9 mouse cellular contexts compared by ENCODE assay signal in genomic region chrX:49493739-49494449, GRCm38 (mm10). TPM values are rescaled to one million over a fixed set of nuclear protein-coding genes. Genes with fewer than 3 reads are reported as not detected.
DNase-seq lines count a peak whose midpoint lies in the region; ATAC-seq and TF ChIP-seq lines count a peak whose summit lies in the region.
"Had no signal": no experiment of that assay in that cellular context is flagged by ENCODE, and none has a peak within 500 bp of the region (broad histone marks: within the 10 kb centered on the region; RNA-seq: fewer than 3 reads in every experiment).

No protein-coding gene starts in this region.

- peak overlapping the region; percentile 59 for H3K4me2 ChIP-seq in kidney, embryonic 15.5 days
- peak overlapping the region; percentile 54 for H3K4me2 ChIP-seq in embryonic facial prominence, embryonic 14.5 days (ENCODE audit: low read depth, low read length)
- peak overlapping the region; percentile 37 for H3K4me2 ChIP-seq in intestine, postnatal 0 days (replicated peaks; ENCODE audit: low read depth)
- peak overlapping the region; percentile 53 for H3K4me2 ChIP-seq in neural tube, embryonic 11.5 days (ENCODE audit: low read depth)

- peaks cover 51% of the 10 kb centered on the region for H3K27me3 ChIP-seq in kidney, embryonic 15.5 days
- peaks cover 39% of the 10 kb centered on the region for H3K27me3 ChIP-seq in embryonic facial prominence, embryonic 14.5 days (replicated peaks; ENCODE audit: control insufficient read depth, insufficient read depth, low read length)
- peaks cover 13% of the 10 kb centered on the region; the same call in 1 of the 2 replicates for H3K27me3 ChIP-seq in intestine, postnatal 0 days (replicated peaks; ENCODE audit: control insufficient read depth, insufficient read depth, low read length)
- peaks cover 15% of the 10 kb centered on the region for H3K27me3 ChIP-seq in neural tube, embryonic 11.5 days (ENCODE audit: control insufficient read depth, insufficient read depth, low read length)

- TF ChIP-seq CTCF in intestine, postnatal 0 days (IDR thresholded peaks at IDR 0.05; ENCODE audit: low read depth) = no peak

- no peak overlapping the region for H3K9ac ChIP-seq in kidney, embryonic 15.5 days
- no peak overlapping the region for H3K9ac ChIP-seq in embryonic facial prominence, embryonic 14.5 days (ENCODE audit: low read depth, low read length)
- no peak overlapping the region for H3K9ac ChIP-seq in intestine, postnatal 0 days (ENCODE audit: low read depth, low read length)
- no peak overlapping the region for H3K9ac ChIP-seq in neural tube, embryonic 11.5 days (ENCODE audit: low read length)

- peaks cover 7% of the 10 kb centered on the region for H3K4me1 ChIP-seq in kidney, embryonic 15.5 days
- no peaks in the 10 kb centered on the region for H3K4me1 ChIP-seq in embryonic facial prominence, embryonic 14.5 days (ENCODE audit: control insufficient read depth, insufficient read depth, low read length)
- no peaks in the 10 kb centered on the region for H3K4me1 ChIP-seq in intestine, postnatal 0 days (replicated peaks; ENCODE audit: control insufficient read depth, insufficient read depth, low read length)
- no peaks in the 10 kb centered on the region for H3K4me1 ChIP-seq in neural tube, embryonic 11.5 days (ENCODE audit: control insufficient read depth, insufficient read depth, low read length)

- no peak for DNase-seq in kidney, postnatal 36 days
- DNase-seq in embryonic facial prominence, embryonic 14.5 days (ENCODE audit: low spot score) = no peak
- no peak for DNase-seq in neural tube, embryonic 11.5 days (ENCODE audit: low spot score)
- DNase-seq in cerebellum, adult 11-12 months = no peak
- DNase-seq in layer of hippocampus, adult 9-11 months = no peak
- no peak for DNase-seq in left cerebral cortex, adult 8-10 months (ENCODE audit: low spot score in 2 of 2)
- DNase-seq: kidney, postnatal 14 days had no signal

- 18% methylated on average over 46 of the region's 46 CpGs for WGBS in kidney, embryonic 15.5 days
- 24% methylated on average over 37 of the region's 46 CpGs for WGBS in embryonic facial prominence, embryonic 14.5 days
- 18% methylated on average over 46 of the region's 46 CpGs for WGBS in intestine, postnatal 0 days
- WGBS in neural tube, embryonic 11.5 days = 14% methylated on average over 45 of the region's 46 CpGs

- ATAC-seq in kidney, embryonic 15.5 days (replicated peaks; ENCODE audit: low FRiP score) = 0 out of 2 replicates have a peak, but pooled peaks have one; percentile 25
- no peak for ATAC-seq in embryonic facial prominence, embryonic 14.5 days (ENCODE audit: low read depth)
- no peak for ATAC-seq in intestine, postnatal 0 days
- ATAC-seq in neural tube, embryonic 11.5 days (ENCODE audit: insufficient read depth, low FRiP score, low TSS enrichment) = peak; percentile 50; the same call in 1 of the 2 replicates

- no peak overlapping the region for H3K27ac ChIP-seq in kidney, embryonic 15.5 days
- no peak overlapping the region for H3K27ac ChIP-seq in embryonic facial prominence, embryonic 14.5 days (replicated peaks; ENCODE audit: low read depth, low read length)
- H3K27ac ChIP-seq in intestine, postnatal 0 days (ENCODE audit: low read depth, low read length) = no peak overlapping the region
- no peak overlapping the region for H3K27ac ChIP-seq in neural tube, embryonic 11.5 days (ENCODE audit: low read depth, low read length)

- no peaks in the 10 kb centered on the region for H3K9me3 ChIP-seq in kidney, embryonic 15.5 days (replicated peaks)
- no peaks in the 10 kb centered on the region for H3K9me3 ChIP-seq in embryonic facial prominence, embryonic 14.5 days (ENCODE audit: control insufficient read depth, low read length)
- no peaks in the 10 kb centered on the region for H3K9me3 ChIP-seq in intestine, postnatal 0 days (ENCODE audit: control insufficient read depth)
- H3K9me3 ChIP-seq in neural tube, embryonic 11.5 days (ENCODE audit: control insufficient read depth, low read length) = no peaks in the 10 kb centered on the region

- no peaks in the 10 kb centered on the region for H3K36me3 ChIP-seq in kidney, embryonic 15.5 days
- H3K36me3 ChIP-seq in embryonic facial prominence, embryonic 14.5 days (ENCODE audit: control insufficient read depth, insufficient read depth, low read length) = no peaks in the 10 kb centered on the region
- H3K36me3 ChIP-seq in intestine, postnatal 0 days (ENCODE audit: control insufficient read depth, insufficient read depth) = no peaks in the 10 kb centered on the region
- H3K36me3 ChIP-seq in neural tube, embryonic 11.5 days (ENCODE audit: control insufficient read depth, insufficient read depth, low read length) = no peaks in the 10 kb centered on the region

- peak overlapping the region; percentile 33 for H3K4me3 ChIP-seq in kidney, embryonic 15.5 days (replicated peaks)
- H3K4me3 ChIP-seq in embryonic facial prominence, embryonic 14.5 days (ENCODE audit: low read depth, low read length) = peak overlapping the region; percentile 33
- no peak overlapping the region for H3K4me3 ChIP-seq in intestine, postnatal 0 days (ENCODE audit: low read depth, low read length)
- H3K4me3 ChIP-seq in neural tube, embryonic 11.5 days (ENCODE audit: low read depth, low read length) = peak overlapping the region; percentile 28

RNA-seq across cellular contexts. Expression of gene Arhgap36, which starts 30.1 kb away (rescaled TPM):
- 5.1 and 8.0 TPM in 2 replicates for polyA plus RNA-seq in kidney, embryonic 15.5 days (2015; fragmentation: Nextera tagmentation; extraction: Ambion mirVana)
- polyA plus RNA-seq in embryonic facial prominence, embryonic 14.5 days (2014; fragmentation: Nextera tagmentation; extraction: Ambion mirVana) = 66.1 and 107 TPM in 2 replicates
- polyA plus RNA-seq in intestine, postnatal 0 days (2015; fragmentation: Nextera tagmentation; extraction: Ambion mirVana) = 0.23 and 0.24 TPM in 2 replicates
- polyA plus RNA-seq in neural tube, embryonic 11.5 days (2014; fragmentation: Nextera tagmentation; extraction: Ambion mirVana) = 16.4 and 20.4 TPM in 2 replicates
- 1 to 10 TPM in 3 of 4 experiments, under 1 TPM in 1; 0.63 to 2.0 (median 1.8) TPM for total RNA-seq in left cerebral cortex, adult 8-10 months (2022)

Comparison
In these comparisons a context has a peak if more than half of its experiments do, and no peak if none do; other contexts are left out.
1. ATAC-seq: peak in kidney, embryonic 15.5 days (single experiment) and neural tube, embryonic 11.5 days (single experiment); none in embryonic facial prominence, embryonic 14.5 days (single experiment) and intestine, postnatal 0 days (single experiment).
2. Peak in every context shown above with its lines, with median percentiles within 50 percentile points of each other: H3K4me2 ChIP-seq.